Mouse (Mus musculus) olfactory bulb, adult 2 months (tissue): ENCODE measurements at regions not wholly inside any gene's neighbourhood (a gene's known extent, or its start where the extent isn't known, plus 50 kb on each side); places are given as distances from the start of the nearest gene placed in this dataset.

Experiments
- CTCF ChIP-seq: fragments of 200-500 bp; IDR thresholded peaks from 2 replicates; pipeline ENCODE4 v1.5.1; 2012; ENCODE audit warnings: low read depth, mild to moderate bottlenecking, low read length, moderate library complexity; ENCODE audit not compliant: insufficient read depth
- POLR2A ChIP-seq: fragments of 200-500 bp; IDR thresholded peaks from 2 replicates; pipeline ENCODE4 v1.6.1; 2012; ENCODE audit warnings: mild to moderate bottlenecking, low read depth, low read length, moderate library complexity; ENCODE audit not compliant: insufficient read depth

- peak; percentile 95 for TF ChIP-seq CTCF
- TF ChIP-seq POLR2A, result no peak
These were observed 137.6 kb upstream of the Slc24a2 start for GRCm38 (mm10) chr4:87367732-87368412.
